Mouse (Mus musculus) adrenal gland, postnatal 25 days (tissue): Measurements from ENCODE around the gene Gm16485. TPM values are rescaled to one million over a fixed set of nuclear protein-coding genes. Genes with fewer than 3 reads are reported as not detected.

Experiments used
- DNase-seq: peaks from one replicate; pipeline ENCODE4 v3.0.0; 2021; ENCODE audit warnings: mixed read lengths
- long read RNA-seq: library from polyadenylated mRNA; stranded (forward); transcript quantifications from one replicate; pipeline ENCODE4 v2.0.0, GENCODE M21; 2021
- total RNA-seq: library from RNA; stranded (reverse); gene quantifications from 2 replicates; pipeline ENCODE4 v1.2.3, GENCODE M21; 2021

The Gm16485 gene
- 0.09 TPM in 1 of 2 replicates, not detected in the other for total RNA-seq
- long read RNA-seq = 0 reads

DNA sequence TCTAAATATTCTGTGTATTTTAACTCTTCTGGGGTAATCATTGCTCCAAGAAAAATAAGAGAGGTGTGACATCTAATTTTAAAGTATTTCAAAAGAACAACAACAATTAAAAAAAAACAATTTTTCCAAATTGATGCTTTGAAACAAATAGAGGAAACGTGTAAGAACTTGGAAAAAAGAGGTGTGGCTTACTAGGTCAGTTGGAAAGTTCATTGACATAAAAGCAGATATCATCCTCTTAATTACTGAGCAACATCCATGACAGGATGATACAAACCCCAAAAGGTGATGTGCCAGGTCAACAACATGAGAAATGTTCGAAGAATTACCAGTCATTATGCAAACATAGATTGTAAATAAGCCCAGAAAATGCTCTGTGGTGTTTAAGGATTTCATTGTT lies at the start of gene Gm16485:
Gene Gm16485 (plus strand): TSS at position 301 of the 400 bp plus-strand sequence.
- DNase-seq = no peak

DNA sequence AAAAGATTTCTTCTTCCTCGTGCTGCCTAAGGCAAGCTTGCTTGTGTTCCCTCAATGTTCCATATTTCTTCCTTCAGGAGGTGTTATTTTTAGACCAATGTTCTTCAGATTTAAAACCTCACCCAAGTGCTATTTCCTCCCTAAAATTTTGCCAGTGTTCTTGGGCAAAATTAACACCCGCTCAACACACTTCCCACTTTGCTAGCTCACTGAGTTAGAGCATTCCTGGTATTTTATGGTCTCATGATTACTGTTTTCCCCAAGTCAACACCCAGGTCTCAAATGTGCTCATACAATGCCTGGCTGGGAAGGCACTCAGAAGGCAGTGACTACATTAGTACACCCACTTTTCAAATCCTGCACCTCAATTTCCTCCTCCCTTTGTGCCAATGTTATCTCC lies 44.0 kb upstream of the Gm16485 start:
- DNase-seq = no peak

DNA sequence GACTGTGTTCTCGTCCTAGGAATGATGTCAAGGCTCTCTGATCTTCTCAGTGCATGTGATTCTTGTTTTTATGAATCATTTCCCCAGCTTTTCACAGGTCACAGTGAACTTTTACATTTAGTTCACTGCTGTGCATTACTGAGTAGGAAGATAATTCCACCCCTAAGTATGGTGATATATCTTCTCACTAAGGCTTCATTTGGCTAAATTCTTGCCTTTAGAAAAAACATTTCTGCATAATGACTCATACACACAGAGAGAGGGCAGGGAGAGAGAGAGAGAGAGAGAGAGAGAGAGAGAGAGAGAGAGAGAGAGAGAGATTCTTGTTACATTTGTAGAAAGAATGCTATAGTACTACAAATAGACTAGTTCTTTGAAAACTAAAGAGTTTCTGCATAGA lies 33.8 kb upstream of the Gm16485 start:
- DNase-seq = no peak

DNA sequence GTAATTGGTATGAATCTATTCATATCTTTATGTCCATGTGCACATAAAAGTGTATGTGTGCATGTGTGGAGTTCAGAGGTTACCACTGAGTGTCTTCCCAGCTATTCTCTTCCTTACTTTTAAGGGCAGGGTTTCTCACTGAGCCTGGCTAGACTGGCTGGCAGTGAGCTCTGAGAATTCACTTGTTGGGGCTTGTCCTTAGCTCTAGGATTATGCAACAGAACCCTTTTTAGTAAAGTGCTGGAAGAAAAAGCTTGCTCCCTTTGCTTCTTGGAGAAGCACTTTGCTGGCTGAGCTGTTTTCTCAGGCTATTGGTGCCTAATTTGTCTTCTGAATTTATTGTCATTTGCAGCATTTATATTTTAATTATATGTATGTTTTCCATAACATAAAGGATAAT lies 18.3 kb upstream of the Gm16485 start:
- DNase-seq = no peak

DNA sequence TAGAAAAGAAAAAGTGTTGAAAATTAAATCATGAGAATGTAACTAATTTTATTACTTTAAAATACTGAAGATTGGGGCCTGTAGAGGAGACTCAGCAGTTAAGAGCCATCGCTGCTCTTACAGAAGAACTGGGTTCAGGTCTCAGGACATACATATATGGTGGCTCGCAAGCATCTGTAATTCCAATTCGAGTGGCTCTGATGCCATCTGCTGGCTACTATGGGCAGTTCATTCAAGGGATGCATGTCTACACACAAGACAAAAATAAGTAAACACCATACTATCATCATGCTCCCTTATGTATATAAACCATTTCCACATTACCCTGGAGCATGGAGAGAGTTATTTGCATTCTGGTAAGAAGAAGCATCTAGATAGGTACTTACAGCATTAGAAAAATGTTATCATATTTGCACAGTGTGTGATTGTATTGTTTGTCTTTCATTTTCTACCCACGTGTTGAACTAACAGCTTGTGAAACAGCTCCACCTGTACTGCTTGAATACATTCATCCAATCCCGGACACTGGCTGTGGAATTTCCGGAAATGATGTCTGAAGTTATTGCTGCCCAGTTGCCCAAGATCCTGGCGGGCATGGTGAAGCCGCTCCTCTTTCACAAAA lies 7.0 kb upstream of the Gm16485 start:
- DNase-seq = peak; percentile 43

DNA sequence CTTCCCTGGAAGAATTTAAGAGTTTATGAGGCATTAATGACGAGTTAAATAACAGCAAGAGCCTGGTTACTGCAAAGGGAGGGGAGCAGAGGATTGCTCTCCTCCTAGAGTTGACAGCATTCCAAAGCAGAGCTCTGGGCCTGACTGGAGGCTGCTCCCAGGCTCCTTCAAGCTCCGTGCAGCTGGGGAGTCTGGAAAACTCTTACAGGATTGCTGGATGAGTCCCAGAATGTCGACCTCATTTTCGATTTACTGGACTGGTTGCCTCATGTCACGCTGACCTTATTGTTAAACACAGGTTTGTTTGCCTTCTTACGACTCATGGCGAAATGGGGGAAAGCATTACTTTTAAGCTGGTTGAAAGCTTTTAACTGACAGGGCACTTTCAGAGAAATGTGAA lies 1.4 kb upstream of the Gm16485 start:
- no peak for DNase-seq

DNA sequence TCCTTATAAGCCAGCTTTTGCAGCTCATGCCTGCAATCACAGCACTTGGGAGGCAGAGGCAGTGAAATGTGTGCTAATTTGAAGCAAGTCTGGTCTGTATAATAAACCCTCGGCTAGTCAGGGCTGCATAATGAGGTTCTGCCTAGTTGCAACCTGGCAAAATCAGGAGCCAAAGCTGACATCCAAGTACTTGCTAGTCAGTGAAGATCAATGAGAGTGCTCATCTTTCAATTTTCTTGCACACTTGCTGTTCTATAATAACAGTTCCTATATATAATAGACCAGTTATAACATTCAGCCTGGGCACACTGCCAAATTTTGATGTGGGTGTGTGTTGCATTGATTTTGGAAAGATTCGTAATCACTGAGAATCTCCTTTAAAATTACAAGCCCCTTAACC lies 6.2 kb downstream of the Gm16485 start:
- DNase-seq = no peak

DNA sequence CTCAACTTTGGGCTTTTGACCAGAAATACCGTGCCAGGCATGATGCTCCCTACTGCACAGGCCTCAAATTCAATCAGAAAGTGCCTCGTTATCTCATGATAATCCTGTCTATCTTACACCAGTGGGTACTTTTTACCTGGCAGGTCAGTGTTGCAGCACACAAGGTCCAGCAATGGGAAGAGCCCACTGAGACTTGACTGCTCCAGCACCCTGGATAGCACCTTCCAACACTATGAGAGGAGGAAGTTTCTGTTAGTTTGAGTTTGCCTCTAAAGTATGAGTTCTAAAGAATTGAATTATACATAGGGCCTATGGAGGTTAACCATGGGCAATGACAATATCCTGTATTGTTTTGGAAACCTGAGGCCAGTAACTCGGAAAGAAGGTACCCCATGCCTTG lies 10.7 kb downstream of the Gm16485 start:
- no peak for DNase-seq

DNA sequence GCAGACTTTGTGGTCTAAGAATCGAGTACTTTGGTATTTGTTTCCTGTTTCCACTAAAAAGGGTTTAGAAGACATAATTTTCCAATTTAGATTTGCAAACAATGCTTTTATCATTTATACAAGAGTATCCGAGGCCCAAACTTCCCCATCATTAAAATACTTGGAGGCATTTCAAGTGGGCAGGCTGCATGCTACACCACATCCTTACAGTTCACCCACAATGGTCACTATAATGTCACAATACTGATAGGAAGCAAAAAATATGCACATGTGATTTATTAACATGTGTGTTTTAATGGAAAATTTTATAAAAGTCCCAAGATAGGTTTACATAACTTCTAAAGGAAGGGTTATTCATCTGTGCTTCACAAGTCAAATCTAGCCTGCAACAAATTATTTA lies 24.9 kb downstream of the Gm16485 start:
- DNase-seq = no peak

DNA sequence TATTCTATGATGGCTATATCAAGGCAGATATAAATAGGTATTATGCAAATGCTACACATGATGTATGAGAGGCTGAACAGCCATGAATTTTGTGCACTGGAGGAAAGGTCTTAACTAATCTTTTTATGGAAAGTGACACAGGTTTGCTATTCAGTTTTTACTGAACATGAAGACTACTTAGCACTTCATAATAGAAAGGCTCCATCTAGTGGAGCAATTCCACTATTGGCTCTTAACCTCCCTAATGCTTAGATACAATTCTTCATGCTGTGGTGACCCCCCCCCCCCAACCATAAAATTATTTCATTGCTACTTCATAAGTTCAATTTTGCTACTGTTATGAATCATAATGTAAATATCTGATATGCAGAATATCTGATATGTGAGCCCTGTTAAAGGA lies 29.6 kb downstream of the Gm16485 start:
- DNase-seq = no peak

DNA sequence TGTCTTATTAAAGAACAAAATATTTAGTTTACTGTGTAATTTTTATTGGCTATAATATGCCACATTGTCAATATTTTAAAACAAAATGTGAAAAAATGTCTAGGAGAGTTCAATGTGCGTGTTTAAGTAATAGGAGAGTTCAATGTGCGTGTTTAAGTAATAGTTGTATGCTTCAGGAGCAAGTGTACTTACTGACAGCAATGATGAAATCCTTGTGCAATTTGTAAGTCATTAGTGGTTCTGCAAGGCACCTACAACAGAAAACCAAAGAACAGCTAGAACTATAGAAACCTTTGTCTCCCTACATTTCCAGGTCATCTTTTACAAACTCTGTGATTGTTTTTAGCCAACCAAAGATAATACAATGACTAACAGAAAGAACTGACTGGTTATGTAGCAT lies 43.5 kb downstream of the Gm16485 start:
- no peak for DNase-seq

Other genes starting within 250 kb of the Gm16485 start
- gene Pgr, start 72.0 kb upstream of the Gm16485 start, total RNA-seq = 0.15 and 0.19 TPM in 2 replicates